Mouse (Mus musculus) spleen, adult 18-20 months (tissue): ENCODE measurements at regions not wholly inside any gene's neighbourhood (a gene's known extent, or its start where the extent isn't known, plus 50 kb on each side); places are given as distances from the start of the nearest gene placed in this dataset.

Experiments used
- DNase-seq, 2 experiments: peaks; one replicate each; pipeline ENCODE4 v3.0.0; 2022; ENCODE audit warnings: mixed read lengths in 2 of 2

DNA sequence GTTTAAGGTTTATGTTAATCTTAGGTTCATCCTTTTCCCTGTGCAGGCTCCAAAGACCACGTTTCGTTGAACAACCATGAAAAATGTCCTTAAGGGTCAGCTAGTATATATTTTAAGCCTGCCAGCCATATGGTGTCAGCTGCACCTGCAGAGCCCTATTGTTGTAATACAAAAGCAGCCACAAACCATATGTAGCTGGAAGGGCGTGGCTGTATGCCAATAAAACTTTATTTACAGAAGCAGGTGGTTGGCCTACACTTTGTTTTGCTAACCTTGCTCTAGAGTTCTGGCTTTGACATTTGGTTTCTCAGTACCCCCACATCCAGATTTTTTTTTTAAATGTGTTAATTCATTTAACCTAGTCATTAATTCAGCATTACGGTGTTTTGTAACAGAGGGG, 711.1 kb upstream of the Car8 start:
- no peak for DNase-seq

DNA sequence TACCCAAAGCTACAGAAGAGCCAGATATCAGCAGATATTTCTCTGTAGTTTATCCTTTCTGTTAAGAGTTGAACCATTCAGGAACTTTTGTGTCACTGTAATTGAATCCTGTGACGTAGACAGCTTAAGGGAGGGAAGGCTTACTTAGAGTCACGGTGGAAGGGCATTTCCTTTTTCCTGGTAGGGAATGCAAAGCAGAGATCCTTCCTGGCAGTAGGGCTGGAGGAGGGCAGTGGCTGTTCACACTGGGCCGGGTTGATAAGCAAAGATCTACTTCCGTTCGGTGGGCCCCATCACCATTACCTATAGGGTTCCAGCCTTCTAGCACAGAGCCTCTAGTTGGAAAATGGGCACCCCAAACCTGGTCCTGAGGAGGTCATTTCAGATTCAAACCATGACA, 710.7 kb upstream of the Car8 start:
- DNase-seq = no peak

DNA sequence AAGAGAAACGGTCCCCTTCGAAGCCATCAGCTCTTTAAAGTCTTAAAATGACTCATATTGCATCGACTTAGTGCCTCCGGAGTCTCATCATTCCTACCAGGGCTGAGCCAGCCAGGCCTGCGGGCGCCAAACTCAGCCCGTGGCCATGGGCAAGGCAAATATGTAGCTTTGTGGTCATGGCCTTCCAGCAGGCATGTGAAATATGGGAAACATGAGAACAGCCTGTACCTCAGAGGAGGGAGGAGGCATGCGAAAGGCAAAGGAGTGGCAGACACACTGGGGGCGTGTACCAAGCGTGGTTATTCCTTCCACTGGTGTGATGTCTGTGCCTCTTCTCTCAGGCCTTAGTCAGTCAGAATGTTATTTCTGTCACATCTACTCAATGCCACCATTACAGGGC, 706.3 kb upstream of the Car8 start:
- DNase-seq = no peak

DNA sequence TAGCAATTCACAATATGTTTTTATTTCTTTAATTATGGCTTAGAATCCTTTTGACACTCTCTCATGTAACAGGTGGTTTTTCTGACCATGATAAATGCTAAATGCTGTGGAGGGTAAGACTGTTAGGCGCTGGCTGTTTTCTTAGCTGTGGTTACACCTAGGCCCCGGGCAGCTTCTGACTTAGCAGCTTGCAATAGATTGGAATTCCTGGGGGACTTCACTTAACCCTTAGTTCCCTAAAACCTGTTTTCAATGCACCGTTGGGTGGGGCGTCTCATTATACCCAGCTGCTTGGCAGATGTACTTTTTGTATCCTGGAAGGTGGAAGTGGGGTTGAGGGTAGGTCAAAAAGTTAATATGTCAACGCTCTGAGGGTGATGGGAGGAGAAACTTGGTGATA, 704.2 kb upstream of the Car8 start:
- no peak for DNase-seq

DNA sequence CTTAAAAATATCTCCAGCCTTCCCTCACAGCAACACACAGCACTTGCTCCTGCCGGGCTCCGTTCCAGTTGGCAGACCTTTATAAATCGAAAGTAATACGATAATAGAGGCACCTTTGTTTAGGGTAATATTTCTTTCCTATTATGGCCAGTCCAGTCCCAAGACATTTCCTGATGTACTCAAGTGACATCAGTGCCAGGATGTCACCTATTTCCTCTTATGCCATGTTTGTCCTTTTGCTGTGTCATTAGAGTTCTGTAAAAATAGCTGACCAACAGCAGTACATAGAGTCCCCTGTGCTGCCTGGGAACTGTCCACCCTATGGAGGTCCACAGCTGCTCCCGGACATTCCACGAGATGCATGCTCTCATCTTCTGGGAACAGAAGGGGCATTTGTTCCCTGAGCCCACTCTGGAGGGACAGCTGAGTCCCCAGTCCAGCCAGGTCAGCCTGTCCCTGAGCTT, 700.1 kb upstream of the Car8 start:
- no peak for DNase-seq

DNA sequence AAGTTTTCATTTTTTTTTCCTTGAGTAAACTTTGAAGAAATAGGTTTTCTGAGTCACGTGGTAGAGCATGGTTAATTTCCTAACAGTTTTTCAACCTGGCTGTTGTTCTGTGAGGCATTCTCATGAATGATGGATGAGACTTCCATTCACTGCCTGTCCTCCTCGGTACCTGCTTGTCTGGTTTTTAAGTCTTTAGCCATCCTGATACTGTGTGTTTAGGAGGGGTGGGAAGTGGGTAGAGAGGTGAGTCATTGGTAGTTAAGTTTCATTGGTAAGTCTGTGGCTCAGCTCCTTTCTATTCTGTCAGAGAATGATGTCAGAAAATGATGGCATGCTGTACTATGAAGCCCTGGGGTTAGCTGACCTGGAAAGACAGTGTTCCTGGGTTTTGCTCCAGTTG, 697.1 kb upstream of the Car8 start:
- DNase-seq = no peak

DNA sequence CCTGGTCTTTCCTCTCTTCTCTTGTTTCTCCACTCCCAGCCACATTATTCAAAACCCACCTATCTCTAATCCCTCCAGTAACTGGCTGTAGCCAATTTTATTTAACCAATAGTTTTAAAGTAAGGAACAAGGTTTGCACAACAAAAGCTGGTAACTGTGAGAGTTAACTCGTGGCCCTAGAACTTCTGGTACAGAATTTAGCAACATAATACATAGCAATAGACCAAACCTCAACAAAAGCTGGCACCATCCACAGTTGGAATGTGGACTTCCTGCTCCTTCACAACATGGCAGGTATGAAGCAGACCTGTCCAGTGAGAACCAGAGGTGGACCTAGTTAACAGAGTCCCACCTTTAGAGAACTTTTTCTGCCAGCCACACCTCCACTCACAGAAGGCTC, 695.7 kb upstream of the Car8 start:
- no peak for DNase-seq

DNA sequence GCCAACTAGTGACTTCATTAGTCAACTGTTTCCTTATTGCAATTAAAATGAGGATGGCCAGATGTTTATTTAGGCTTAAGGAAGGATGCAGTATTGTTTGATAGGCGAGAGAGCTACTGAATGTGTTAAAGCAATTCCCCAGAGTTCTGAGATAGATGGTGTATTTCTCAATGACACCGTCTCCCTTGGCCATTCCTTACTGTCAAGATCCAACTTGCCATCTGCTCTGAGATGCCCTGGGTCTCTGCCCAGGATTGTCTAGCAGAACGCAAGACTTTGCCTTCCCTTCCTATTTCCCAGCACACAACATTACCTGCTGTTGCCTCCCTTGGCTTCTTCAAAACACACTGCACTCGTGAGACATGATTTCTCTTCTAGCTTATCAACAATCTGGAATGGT, 690.5 kb upstream of the Car8 start:
- DNase-seq = no peak

DNA sequence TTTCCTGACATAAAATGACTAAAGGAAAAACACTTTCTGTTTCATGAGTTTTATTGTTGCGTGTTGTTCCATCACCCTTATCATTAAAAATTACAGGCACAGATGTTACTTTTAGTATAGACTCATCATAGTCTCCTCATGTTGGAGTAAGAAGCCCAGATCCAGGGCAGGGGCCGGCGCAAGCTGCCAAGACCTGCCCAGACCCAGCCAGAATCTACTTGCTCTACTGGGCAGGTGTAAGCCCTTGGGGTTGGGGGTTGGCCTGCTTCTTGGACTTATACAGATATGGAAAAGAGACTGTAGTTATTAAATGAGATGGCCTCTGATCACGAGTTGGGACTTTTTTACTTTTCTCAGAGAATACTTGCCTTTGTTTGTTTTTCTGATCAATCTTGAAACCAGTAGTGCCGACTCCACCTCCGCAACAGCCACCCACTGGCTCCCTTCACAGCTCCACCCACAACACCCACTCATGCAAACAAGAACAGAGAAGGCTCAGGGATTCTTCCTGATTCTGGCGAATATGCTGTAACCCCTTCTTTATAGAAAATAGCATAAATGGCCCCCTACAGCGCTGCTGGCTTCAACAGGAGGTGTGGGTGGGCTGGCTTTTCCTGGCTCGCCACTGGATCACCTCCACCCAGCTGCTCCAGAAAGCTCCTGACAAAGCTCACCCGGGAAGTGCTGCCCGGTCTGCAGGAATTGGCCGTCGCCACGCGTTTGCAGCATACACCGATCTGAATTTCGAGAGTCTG, 689.9 kb upstream of the Car8 start:
- DNase-seq = no peak

DNA sequence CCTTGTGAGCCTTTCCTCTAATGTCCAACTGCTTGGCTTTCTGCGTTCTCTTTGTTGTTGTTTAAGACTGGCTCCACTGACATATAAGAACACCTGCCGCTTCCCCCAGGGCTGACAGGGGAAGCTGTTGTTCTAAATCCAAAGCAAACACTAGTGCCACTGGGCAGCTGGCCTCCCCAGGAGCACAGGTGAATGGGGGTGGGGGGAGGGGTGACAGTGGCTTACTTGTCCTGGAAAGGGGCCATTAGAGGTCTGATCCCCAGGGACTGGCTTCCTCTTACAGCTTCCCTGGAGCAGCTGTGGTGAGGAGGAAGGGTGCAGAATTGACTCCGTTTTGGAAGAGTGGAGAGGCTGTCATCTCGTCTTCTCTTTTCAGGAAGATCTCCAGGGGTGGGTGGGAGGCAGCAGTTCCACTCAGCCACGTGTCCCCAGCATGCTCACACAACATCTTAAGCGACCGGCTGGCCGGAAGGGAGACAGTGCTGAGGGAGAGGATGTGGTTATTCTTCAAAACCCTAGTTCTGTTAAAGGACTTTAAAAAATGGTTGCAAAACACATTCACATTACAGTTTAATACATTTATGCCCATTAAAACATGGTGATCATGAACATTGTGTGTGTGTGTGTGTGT, 688.5 kb upstream of the Car8 start:
- DNase-seq = peak in 1 of 2 experiments; percentile 42

DNA sequence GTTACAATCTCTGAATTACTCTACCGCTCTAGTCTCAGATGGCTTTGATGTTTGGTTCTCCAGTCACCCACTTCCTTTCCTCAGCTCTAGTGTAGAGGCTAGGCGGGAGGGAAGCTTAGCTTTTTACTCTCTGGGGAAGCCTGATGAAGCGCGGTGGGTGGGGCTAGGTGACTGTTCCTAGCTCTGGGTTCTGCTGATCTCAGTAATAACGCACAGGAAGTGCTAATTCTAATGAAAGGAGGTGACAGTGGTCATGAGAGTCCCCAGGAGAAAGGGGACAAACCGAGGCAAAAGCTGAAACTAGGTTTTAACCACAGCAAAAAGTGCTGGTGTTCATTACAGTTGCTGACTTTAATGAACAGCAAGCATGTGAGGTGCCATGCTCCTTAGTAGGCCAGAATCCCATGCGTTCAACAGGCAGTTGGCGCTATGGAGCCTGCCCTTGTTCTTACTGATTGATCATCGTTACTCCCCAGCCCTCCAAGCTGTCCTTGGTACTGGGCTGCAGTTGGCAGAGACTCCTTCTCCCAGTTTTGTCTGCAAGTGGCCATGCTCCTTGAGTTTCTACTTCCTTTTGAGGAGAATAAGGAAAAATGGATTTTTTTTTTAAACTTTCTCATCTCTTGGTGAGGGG, 687.9 kb upstream of the Car8 start:
- peak; percentile 65 to 66 for DNase-seq

DNA sequence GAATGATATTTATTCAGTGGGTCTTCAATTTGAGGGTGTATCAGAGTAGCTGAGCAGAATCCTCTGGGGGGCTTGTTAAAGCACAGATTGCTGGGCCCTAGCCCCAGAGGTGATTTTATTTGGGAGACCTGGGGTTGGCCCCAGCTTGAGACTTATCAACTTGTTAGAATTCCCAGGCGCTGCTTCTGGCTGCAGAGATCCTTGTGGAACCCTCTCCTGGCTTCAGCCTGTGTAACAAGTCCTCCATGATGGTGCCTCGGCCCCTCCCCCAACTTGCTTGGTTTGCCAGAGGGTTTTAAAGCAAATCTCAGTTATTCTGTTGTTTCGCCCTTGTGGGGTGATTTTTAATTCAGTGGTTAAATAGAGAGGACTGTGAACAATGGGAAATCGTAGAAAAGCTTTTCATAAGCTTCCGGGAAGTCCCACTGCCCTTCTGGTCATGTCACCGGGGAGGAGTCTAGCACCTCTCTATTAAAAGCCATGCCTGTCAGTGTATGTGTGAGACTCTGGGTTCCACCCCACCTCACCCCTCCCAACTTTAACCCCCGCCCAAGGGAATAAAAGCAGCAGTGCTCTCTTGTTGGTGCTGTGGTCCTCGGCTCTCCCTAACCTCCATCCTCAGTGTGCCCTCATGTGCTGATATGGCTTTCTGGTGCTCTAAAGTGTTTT, 684.0 kb upstream of the Car8 start:
- DNase-seq = no peak

DNA sequence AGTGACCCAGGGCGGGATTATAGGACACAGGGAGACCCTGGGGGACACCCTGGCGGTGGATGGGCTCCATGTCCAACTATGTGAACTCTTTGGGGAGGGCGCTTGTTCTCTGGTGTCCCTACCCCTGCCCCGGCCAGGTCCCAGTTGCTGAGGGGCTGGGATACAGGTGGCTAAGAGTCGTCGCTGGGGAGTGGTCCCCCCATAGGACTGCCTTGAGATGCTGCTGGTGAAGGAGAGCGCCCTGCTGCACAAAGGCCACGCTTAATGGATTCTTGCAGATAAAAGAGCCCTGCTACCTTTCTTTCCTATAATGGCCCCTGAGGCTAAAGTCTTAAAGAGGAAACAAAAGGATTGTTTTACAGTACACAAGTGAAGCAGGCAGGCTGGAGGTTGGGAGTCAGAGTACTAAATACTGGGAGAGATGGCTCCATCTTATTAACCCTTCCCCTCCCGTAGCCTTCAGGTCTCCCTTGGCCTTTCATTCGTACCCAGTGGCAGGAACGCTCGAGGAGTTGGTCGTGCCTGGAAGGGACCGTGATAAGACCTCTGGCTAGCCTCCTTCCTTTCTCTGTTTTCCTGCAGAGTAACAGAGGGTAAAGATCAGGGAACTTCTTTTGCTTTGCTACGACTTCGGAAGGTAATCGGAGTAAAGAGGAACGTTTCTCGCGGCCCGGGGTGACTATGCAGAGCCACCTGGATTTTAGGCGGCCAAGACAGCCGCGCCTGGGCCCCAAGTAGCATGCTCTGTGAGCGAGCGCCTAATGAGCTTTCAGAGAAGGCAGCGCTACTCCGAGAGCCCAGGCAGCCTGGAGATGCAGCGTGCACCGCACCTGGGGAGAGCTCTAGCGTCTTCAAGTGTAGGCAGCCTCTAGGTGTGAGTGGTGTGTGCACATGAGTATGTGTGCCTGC, 682.9 kb upstream of the Car8 start:
- peak in 1 of 2 experiments; percentile 31 for DNase-seq

DNA sequence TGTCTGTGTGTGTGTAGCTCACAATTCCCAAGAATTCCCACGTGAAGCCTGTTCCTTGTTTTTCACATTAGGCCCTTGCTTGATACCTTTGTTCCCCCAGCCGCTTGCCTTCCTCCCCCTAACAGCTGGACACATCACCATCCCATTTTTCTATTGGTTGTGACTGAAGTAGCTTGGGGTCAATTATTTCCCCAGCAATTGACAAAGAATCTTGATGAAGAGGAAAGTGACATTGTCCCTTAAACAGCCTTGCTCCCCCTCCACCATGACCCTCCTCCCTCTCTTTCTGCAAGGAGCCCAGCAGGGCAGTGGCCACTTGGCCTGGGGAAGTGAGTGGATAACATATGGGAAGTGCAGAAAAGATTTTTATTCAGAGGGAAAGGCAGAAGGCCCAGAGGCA, 681.5 kb upstream of the Car8 start:
- DNase-seq = no peak

DNA sequence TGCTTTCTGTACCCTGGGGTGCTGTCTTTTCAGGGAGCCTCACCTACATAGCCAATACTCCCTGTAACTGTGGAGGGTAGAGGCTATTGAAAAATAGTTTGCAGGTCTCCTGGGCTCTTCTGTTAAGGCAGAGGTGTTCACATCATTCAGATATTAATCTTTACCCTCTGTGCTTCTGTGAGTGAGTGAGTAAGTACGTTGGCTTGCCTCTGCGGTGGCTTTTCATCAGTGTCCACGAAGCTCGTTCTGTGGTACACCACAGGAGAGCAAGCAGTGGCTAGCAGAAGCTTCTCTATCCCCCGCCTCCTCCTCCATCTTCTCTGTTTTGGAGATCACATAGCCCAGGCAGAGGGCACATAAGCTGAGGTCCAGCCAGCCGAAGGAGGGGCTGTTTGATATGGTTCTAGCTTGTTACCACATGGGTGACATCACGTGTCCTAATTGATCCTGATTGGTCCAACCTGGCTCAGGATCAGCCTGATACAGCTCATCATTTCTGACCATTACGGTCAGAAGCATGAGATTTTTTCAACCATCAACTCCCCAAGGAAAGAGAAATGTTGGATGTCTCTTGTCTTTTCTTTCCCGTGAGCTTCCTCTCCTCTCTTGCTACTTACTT, 680.6 kb upstream of the Car8 start:
- no peak for DNase-seq
